Mouse (Mus musculus): Measurements from ENCODE around the gene Unc13b. TPM values are rescaled to one million over a fixed set of nuclear protein-coding genes. Genes with fewer than 3 reads are reported as not detected.
A peak's percentile ranks its signal among the peaks of the same experiment; 100 is the strongest.

Gene Unc13b
- polyA plus RNA-seq, 1 experiment = 0.92 TPM

GRCm38 (mm10) chr4:43266146-43266545 lies 207.4 kb downstream of the Unc13b start:
- no peak for TF ChIP-seq CTCF (IDR thresholded peaks at IDR 0.05; ENCODE audit: extremely low read depth, insufficient read depth, insufficient read length, insufficient replicate concordance)
- no peak for TF ChIP-seq POLR2A (IDR thresholded peaks at IDR 0.05; ENCODE audit: low read depth, low read length)
- Histone ChIP-seq H3K27me3 (ENCODE audit: control insufficient read depth, insufficient read depth, low read length) (no peaks in the 10 kb centered on the region), H3K4me3 (ENCODE audit: extremely low read depth, insufficient read depth, insufficient read length) (no peak overlapping the region), H3K36me3 (ENCODE audit: control insufficient read depth, insufficient read depth, low read length) (no peaks in the 10 kb centered on the region), H3K4me1 (ENCODE audit: control insufficient read depth, insufficient read depth, insufficient read length) (peaks cover 2% of the 10 kb centered on the region; the same call in 1 of the 2 replicates), H3K27ac (ENCODE audit: insufficient read depth, low read length) (no peak overlapping the region)
- 40% methylated on average over 2 of the region's 2 CpGs for WGBS
- DNase-seq (ENCODE audit: low read depth in 1 of 2, low spot score in 2 of 2) = no peak

GRCm38 (mm10) chr4:43266623-43267322 lies 208.0 kb downstream of the Unc13b start, which contains the start of gene Atp8b5:
Gene Atp8b5, plus strand, starts transcription at chr4:43267159.
- no peak for TF ChIP-seq CTCF (IDR thresholded peaks at IDR 0.05; ENCODE audit: extremely low read depth, insufficient read depth, insufficient read length, insufficient replicate concordance)
- no peak for TF ChIP-seq POLR2A (IDR thresholded peaks at IDR 0.05; ENCODE audit: low read depth, low read length)
- no peak within 1 kb of the TSS for H3K4me3 ChIP-seq (ENCODE audit: extremely low read depth, insufficient read depth, insufficient read length)

GRCm38 (mm10) chr4:43267323-43267658 lies 208.5 kb downstream of the Unc13b start:
- peaks cover 2% of the 10 kb centered on the region; the same call in 1 of the 2 replicates for H3K4me1 ChIP-seq (ENCODE audit: control insufficient read depth, insufficient read depth, insufficient read length)
- H3K27me3 ChIP-seq (ENCODE audit: control insufficient read depth, insufficient read depth, low read length) = no peaks in the 10 kb centered on the region
- no peaks in the 10 kb centered on the region for H3K36me3 ChIP-seq (ENCODE audit: control insufficient read depth, insufficient read depth, low read length)
- 35% methylated on average over 2 of the region's 2 CpGs for WGBS
- no peak overlapping the region for H3K27ac ChIP-seq (ENCODE audit: insufficient read depth, low read length)
- DNase-seq (ENCODE audit: low read depth in 1 of 2, low spot score in 2 of 2) = no peak
- no peak overlapping the region for H3K4me3 ChIP-seq (ENCODE audit: extremely low read depth, insufficient read depth, insufficient read length)
- no peak for TF ChIP-seq POLR2A (IDR thresholded peaks at IDR 0.05; ENCODE audit: low read depth, low read length)
- no peak for TF ChIP-seq CTCF (IDR thresholded peaks at IDR 0.05; ENCODE audit: extremely low read depth, insufficient read depth, insufficient read length, insufficient replicate concordance)

More at GRCm38 (mm10) chr4:43266623-43267322, 208.0 kb downstream of the Unc13b start, which contains the start of gene Atp8b5:
- Histone ChIP-seq H3K27me3 (ENCODE audit: control insufficient read depth, insufficient read depth, low read length) (no peaks in the 10 kb centered on the region), H3K4me1 (ENCODE audit: control insufficient read depth, insufficient read depth, insufficient read length) (peaks cover 2% of the 10 kb centered on the region; the same call in 1 of the 2 replicates), H3K36me3 (ENCODE audit: control insufficient read depth, insufficient read depth, low read length) (no peaks in the 10 kb centered on the region), H3K27ac (ENCODE audit: insufficient read depth, low read length) (no peak within 1 kb of the TSS)
- WGBS = 5% methylated on average over 19 of the region's 19 CpGs
- DNase-seq (ENCODE audit: low read depth in 1 of 2, low spot score in 2 of 2) = peak in 1 of 2 experiments; percentile 46

- no peak for DNase-seq (ENCODE audit: low read depth in 1 of 2, low spot score in 2 of 2)
- no peaks in the 10 kb centered on the region for H3K27me3 ChIP-seq (ENCODE audit: control insufficient read depth, insufficient read depth, low read length)
- no peaks in the 10 kb centered on the region for H3K36me3 ChIP-seq (ENCODE audit: control insufficient read depth, insufficient read depth, low read length)
- H3K4me1 ChIP-seq (ENCODE audit: control insufficient read depth, insufficient read depth, insufficient read length) = no peaks in the 10 kb centered on the region
- TF ChIP-seq CTCF (IDR thresholded peaks at IDR 0.05; ENCODE audit: extremely low read depth, insufficient read depth, insufficient read length, insufficient replicate concordance) (no peak), POLR2A (IDR thresholded peaks at IDR 0.05; ENCODE audit: low read depth, low read length) (no peak)
- no peak overlapping the region for H3K27ac ChIP-seq (ENCODE audit: insufficient read depth, low read length)
- H3K4me3 ChIP-seq (ENCODE audit: extremely low read depth, insufficient read depth, insufficient read length) = no peak overlapping the region
- 93% methylated on average over 5 of the region's 5 CpGs for WGBS
Measured at GRCm38 (mm10) chr4:43285476-43285875, 226.7 kb downstream of the Unc13b start.

DNA sequence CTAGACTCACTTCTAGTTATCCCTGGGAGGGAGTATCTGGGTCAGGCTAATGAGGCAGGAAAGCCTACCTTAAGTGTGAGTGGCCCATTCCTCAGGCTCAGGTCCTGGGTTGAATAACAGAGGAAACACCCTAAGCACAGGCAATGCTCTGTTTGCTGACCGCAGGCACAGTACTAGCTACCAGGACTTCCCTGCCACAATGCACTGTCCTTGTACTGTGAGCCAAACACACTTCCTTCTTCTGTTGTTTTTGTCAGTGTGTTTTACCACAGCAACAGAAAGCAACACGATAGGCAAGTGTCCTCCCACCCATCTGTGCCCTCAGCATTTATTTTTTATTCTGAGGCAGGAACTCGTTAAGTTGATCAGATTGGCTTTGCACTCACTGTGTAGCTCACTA lies 228.6 kb downstream of the Unc13b start:
- no peaks in the 10 kb centered on the region for H3K4me1 ChIP-seq (ENCODE audit: control insufficient read depth, insufficient read depth, insufficient read length)
- 14% methylated on average over 3 of the region's 3 CpGs for WGBS

DNA sequence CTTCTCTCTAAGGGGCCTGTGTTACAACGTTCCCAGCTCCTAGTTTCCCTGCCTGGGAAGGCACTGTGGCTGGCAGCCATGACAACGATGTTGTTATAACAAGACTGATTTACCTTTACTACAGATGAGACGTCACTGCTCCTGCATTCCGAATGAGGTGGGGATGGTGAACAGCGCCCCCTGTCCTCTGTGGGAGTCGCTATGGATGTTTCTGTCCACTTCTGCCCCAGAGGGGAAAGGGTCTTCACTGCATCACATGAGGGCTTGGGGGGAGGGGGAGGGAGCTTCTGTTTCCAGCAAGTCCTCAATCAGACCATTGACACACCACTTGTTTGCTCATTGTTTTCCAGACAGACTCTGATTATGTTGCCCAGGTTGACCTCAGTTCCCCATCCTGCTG lies 235.2 kb downstream of the Unc13b start:
- no peak for DNase-seq (ENCODE audit: low read depth in 1 of 2, low spot score in 2 of 2)
- WGBS = 52% methylated on average over 6 of the region's 6 CpGs
- H3K4me3 ChIP-seq (ENCODE audit: extremely low read depth, insufficient read depth, insufficient read length) = no peak overlapping the region
- H3K36me3 ChIP-seq (ENCODE audit: control insufficient read depth, insufficient read depth, low read length) = no peaks in the 10 kb centered on the region
- H3K27me3 ChIP-seq (ENCODE audit: control insufficient read depth, insufficient read depth, low read length) = no peaks in the 10 kb centered on the region
- H3K27ac ChIP-seq (ENCODE audit: insufficient read depth, low read length) = no peak overlapping the region
- no peaks in the 10 kb centered on the region for H3K4me1 ChIP-seq (ENCODE audit: control insufficient read depth, insufficient read depth, insufficient read length)
- TF ChIP-seq POLR2A (IDR thresholded peaks at IDR 0.05; ENCODE audit: low read depth, low read length) = no peak

More for the DNA sequence above, 228.6 kb downstream of the Unc13b start:
- Histone ChIP-seq H3K27me3 (ENCODE audit: control insufficient read depth, insufficient read depth, low read length) (no peaks in the 10 kb centered on the region), H3K4me3 (ENCODE audit: extremely low read depth, insufficient read depth, insufficient read length) (no peak overlapping the region), H3K36me3 (ENCODE audit: control insufficient read depth, insufficient read depth, low read length) (no peaks in the 10 kb centered on the region), H3K27ac (ENCODE audit: insufficient read depth, low read length) (no peak overlapping the region)
- no peak for TF ChIP-seq POLR2A (IDR thresholded peaks at IDR 0.05; ENCODE audit: low read depth, low read length)
- no peak for TF ChIP-seq CTCF (IDR thresholded peaks at IDR 0.05; ENCODE audit: extremely low read depth, insufficient read depth, insufficient read length, insufficient replicate concordance)
- no peak for DNase-seq (ENCODE audit: low read depth in 1 of 2, low spot score in 2 of 2)

- no peak for TF ChIP-seq POLR2A (IDR thresholded peaks at IDR 0.05; ENCODE audit: low read depth, low read length)
- no peak for TF ChIP-seq CTCF (IDR thresholded peaks at IDR 0.05; ENCODE audit: extremely low read depth, insufficient read depth, insufficient read length, insufficient replicate concordance)
- H3K4me1 ChIP-seq (ENCODE audit: control insufficient read depth, insufficient read depth, insufficient read length) = no peaks in the 10 kb centered on the region
- no peaks in the 10 kb centered on the region for H3K36me3 ChIP-seq (ENCODE audit: control insufficient read depth, insufficient read depth, low read length)
- 83% methylated on average over 11 of the region's 11 CpGs for WGBS
- no peak for DNase-seq (ENCODE audit: low read depth in 1 of 2, low spot score in 2 of 2)
- no peak overlapping the region for H3K4me3 ChIP-seq (ENCODE audit: extremely low read depth, insufficient read depth, insufficient read length)
- no peaks in the 10 kb centered on the region for H3K27me3 ChIP-seq (ENCODE audit: control insufficient read depth, insufficient read depth, low read length)
- H3K27ac ChIP-seq (ENCODE audit: insufficient read depth, low read length) = no peak overlapping the region
Measured at GRCm38 (mm10) chr4:43309696-43310338, 251.1 kb downstream of the Unc13b start.

Other genes with a start within 250 kb of the Unc13b start
- gene Fam205a1, start 205.1 kb upstream of the Unc13b start, polyA plus RNA-seq (2012; rRNA removed) = 0.05 TPM in 1 of 2 replicates, not detected in the other
- not detected in 2 replicates for gene Gm12394, start 202.2 kb upstream of the Unc13b start, polyA plus RNA-seq (2012; rRNA removed)
- gene Fam205c, start 184.7 kb upstream of the Unc13b start, polyA plus RNA-seq (2012; rRNA removed) = not detected in 2 replicates
- 1.1 and 1.5 TPM in 2 replicates for gene Phf24, start 142.3 kb upstream of the Unc13b start, polyA plus RNA-seq (2012; rRNA removed)
- gene Dnajb5, start 109.1 kb upstream of the Unc13b start, polyA plus RNA-seq (2012; rRNA removed) = 12.2 and 15.1 TPM in 2 replicates
- not detected in 2 replicates for gene 1700022I11Rik, start 89.3 kb upstream of the Unc13b start, polyA plus RNA-seq (2012; rRNA removed)
- 68.4 and 76.1 TPM in 2 replicates for gene Vcp, start 58.4 kb upstream of the Unc13b start, polyA plus RNA-seq (2012; rRNA removed)
- 13.5 and 16.7 TPM in 2 replicates for gene Fancg, start 48.4 kb upstream of the Unc13b start, polyA plus RNA-seq (2012; rRNA removed)
- gene Pigo, start 33.1 kb upstream of the Unc13b start, polyA plus RNA-seq (2012; rRNA removed) = 25.2 and 33.4 TPM in 2 replicates
- 42.8 and 47.0 TPM in 2 replicates for gene Stoml2, start 27.2 kb upstream of the Unc13b start, polyA plus RNA-seq (2012; rRNA removed)
- gene Fam214b, start 12.7 kb upstream of the Unc13b start, polyA plus RNA-seq (2012; rRNA removed) = 21.1 and 28.2 TPM in 2 replicates
- gene Atp8b5, start 208.2 kb downstream of the Unc13b start, polyA plus RNA-seq (2012; rRNA removed) = 0.06 and 0.07 TPM in 2 replicates

Measured in spleen, adult 2 months (tissue).